Mouse (Mus musculus) forebrain, embryonic 14.5 days (tissue): ENCODE results near the gene Samd14. TPM values are rescaled to one million over a fixed set of nuclear protein-coding genes. Genes with fewer than 3 reads are reported as not detected.

Experiments
- ATAC-seq: fragments of 200-750 bp; cut with Nextera tagmentation; 2 replicates; pipeline ENCODE4 v1.8.0; 2017; ENCODE audit warnings: mild to moderate bottlenecking, moderate library complexity
- DNase-seq: peaks from one replicate; pipeline ENCODE4 v3.0.0-alpha.2; 2015; ENCODE audit warnings: low spot score
- H3K27ac ChIP-seq: fragments of 300-500 bp; sonication (generic); 2 replicates; pipeline ENCODE4 v1.5.1; 2014; ENCODE audit warnings: low read depth, mild to moderate bottlenecking, control low read depth, low read length, moderate library complexity
- H3K27me3 ChIP-seq: fragments of 300-500 bp; sonication (generic); replicated peaks from 2 replicates; pipeline ENCODE4 v1.6.1; 2014; ENCODE audit warnings: low read length, control low read depth, mixed read lengths; ENCODE audit not compliant: control insufficient read depth, insufficient read depth
- H3K36me3 ChIP-seq: fragments of 300-500 bp; sonication (generic); 2 replicates; pipeline ENCODE4 v1.6.1; 2014; ENCODE audit warnings: low read length, control low read depth; ENCODE audit not compliant: control insufficient read depth, insufficient read depth
- H3K4me1 ChIP-seq: fragments of 300-500 bp; sonication (generic); 2 replicates; pipeline ENCODE4 v1.6.1; 2014; ENCODE audit warnings: antibody characterized with exemption, low read length, control low read depth; ENCODE audit not compliant: control insufficient read depth, insufficient read depth
- H3K4me2 ChIP-seq: fragments of 300-500 bp; sonication (generic); 2 replicates; pipeline ENCODE4 v1.6.1; 2014; ENCODE audit warnings: mild to moderate bottlenecking, control low read depth, low read length
- H3K4me3 ChIP-seq: fragments of 300-500 bp; sonication (generic); 2 replicates; pipeline ENCODE4 v1.5.1; 2014; ENCODE audit warnings: low read depth, low read length, control low read depth
- H3K9ac ChIP-seq: fragments of 300-500 bp; sonication (generic); 2 replicates; pipeline ENCODE4 v1.6.1; 2014; ENCODE audit warnings: mild to moderate bottlenecking, low read length, control low read depth, moderate library complexity
- H3K9me3 ChIP-seq: fragments of 300-500 bp; sonication (generic); replicated peaks from 2 replicates; pipeline ENCODE4 v1.6.1; 2016; ENCODE audit warnings: low read length, control low read depth, mixed read lengths; ENCODE audit not compliant: control insufficient read depth
- WGBS: fragments of 180-500 bp; shearing (Covaris S2); extraction: QIAGEN DNeasy Blood & Tissue Kit; methylation state at CpG from one replicate; pipeline ENCODE4 v1.1.7; 2014; 5-methylcytosine and 5-hydroxymethylcytosine counted together
- polyA plus RNA-seq: library from polyadenylated mRNA; unstranded; fragments of >200 nt; fragmentation: Nextera tagmentation; extraction: Ambion mirVana; gene quantifications from 2 replicates; pipeline ENCODE4 v1.2.1, GENCODE M21; 2014

The Samd14 gene
- polyA plus RNA-seq, 1 experiment from 2014 or later = 81.7 TPM

DNA sequence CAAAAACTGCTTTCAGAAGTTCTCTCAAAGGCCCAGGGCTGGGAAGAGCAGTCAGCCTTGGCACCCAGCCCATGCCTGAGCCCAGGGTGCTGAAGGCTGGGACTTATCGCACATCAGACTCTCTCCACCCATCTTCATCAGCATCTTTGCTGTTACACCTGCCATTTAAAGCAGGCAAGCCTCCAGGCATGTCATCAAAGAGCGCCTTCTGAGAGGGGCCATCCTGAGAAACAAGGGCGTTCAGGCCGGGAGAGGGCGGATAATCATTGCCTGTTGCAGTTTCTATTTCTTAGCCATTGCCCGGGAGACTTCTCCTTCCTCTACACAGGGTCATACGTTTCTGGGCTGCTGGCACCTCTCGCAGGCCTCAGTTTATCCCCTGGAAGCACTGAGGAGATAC, 21.8 kb upstream of the Samd14 start:
- ATAC-seq (no peak), DNase-seq (no peak)
- Histone ChIP-seq H3K4me3 (no peak overlapping the region), H3K9ac (no peak overlapping the region), H3K27ac (no peak overlapping the region), H3K27me3 (no peaks in the 10 kb centered on the region), H3K4me1 (peaks cover 14% of the 10 kb centered on the region), H3K36me3 (no peaks in the 10 kb centered on the region), H3K9me3 (no peaks in the 10 kb centered on the region), H3K4me2 (no peak overlapping the region)
- 86% methylated on average over 8 of the region's 8 CpGs for WGBS

DNA sequence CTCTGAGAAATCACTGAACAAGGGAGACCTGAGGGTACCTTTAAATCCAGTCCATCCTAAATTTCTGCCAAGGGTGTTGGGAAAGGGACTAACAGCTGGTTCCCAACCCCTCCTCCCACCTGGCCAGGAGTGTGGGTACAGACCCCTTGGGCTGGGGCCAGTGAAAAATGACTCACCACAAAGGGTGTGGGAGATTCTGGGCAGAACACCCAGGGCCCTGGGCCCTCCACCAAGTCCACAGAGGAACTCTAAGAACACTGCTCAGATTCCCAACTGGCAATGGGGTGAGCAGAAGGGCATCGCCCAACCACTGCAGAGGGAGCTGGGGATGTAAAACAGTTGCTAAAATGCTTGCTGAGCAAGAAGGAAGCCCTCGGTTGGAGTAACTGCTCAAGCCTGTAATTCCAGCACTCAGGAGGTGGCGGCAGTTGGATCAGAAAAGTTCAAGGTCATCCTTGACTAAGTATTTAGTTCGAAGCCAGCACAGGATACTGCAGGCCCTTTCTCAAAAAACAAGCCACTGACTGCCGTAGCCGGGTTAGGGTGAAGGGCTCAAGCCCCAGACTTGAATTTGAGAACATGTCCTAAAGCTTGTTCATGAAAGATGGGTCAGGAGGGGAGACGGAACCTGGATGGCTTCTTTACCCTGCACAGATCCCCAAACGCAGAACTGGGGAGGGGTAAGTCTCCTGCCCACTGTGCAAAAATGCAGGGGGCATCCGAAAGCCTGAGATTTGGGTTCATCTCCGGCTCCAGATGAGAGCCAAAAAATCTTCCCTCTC, 20.7 kb upstream of the Samd14 start:
- peak overlapping the region; percentile 94 for H3K27ac ChIP-seq
- WGBS = 18% methylated on average over 10 of the region's 10 CpGs
- peaks cover 26% of the 10 kb centered on the region for H3K4me1 ChIP-seq
- ATAC-seq (no peak), DNase-seq (no peak)
- peak overlapping the region; percentile 67 for H3K9ac ChIP-seq
- H3K4me3 ChIP-seq = peak overlapping the region; percentile 86
- H3K27me3 ChIP-seq = no peaks in the 10 kb centered on the region
- H3K36me3 ChIP-seq = no peaks in the 10 kb centered on the region
- no peaks in the 10 kb centered on the region for H3K9me3 ChIP-seq
- H3K4me2 ChIP-seq = peak overlapping the region; percentile 99

DNA sequence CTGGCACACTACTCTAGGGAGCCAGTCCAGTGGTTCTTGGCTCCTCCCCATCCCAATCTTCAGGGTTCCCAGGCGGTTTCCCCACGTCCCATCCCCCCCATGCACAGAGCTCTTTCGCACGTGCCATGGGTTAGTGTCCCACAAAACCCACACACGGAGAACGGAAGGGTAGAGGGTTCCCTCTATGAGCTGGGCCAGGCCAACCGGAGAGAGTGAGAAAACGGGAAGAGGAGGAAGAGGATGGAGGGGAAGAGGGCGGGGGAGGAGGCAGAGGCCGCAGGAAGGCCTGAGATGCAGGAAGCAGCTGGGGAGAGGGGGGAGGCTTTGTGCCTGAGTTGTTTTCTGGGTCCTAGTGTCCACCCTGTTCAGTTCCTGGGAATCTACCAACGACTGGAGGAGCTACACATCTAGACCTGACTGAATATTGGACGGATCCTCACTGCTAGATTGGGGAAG, 20.1 kb upstream of the Samd14 start:
- WGBS = 0% methylated on average over 12 of the region's 12 CpGs
- Histone ChIP-seq H3K36me3 (no peaks in the 10 kb centered on the region), H3K4me1 (peaks cover 32% of the 10 kb centered on the region)

DNA sequence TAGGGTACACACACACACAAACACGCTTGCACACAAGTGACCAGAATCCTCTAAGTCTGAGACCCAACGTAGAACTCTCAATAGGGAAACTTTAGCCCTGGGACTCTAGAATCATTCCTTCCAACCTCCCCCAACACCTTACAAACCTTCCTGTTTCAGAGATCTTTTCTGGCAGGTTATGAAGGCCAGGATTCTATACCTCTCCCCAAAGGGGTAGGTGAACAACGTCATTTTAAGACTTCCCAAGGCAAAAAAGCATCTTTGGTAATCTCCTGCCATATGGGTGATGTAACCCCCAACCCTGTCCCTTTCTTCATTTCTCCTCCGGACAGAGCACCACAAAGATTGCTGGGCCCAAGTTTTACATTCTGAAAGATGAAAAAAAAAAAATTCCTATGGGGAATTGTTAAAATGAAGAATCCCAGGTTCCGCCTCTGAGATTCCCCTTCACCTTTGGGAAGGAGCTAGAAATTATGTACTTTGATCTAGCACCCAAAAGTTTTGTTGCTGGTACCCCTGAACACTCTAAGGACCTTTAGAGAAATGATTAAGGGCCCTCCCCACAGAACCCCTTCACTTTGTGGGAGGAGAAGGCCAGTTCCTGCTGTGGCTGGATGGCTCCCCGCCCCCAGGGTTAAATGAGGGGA, 19.5 kb upstream of the Samd14 start:
- DNase-seq = no peak
- Histone ChIP-seq H3K9me3 (no peaks in the 10 kb centered on the region), H3K4me1 (peaks cover 38% of the 10 kb centered on the region), H3K36me3 (0 out of 2 replicates have a peak, but pooled peaks cover 6% of the 10 kb centered on the region), H3K9ac (peak overlapping the region; percentile 94), H3K27ac (peak overlapping the region; percentile 94; the same call in 1 of the 2 replicates), H3K4me3 (peak overlapping the region; percentile 86), H3K4me2 (peak overlapping the region; percentile 99), H3K27me3 (no peaks in the 10 kb centered on the region)
- 42% methylated on average over 6 of the region's 6 CpGs for WGBS
- 0 out of 2 replicates have a peak, but pooled peaks have one; percentile 0 for ATAC-seq

More for the DNA sequence above, 20.1 kb upstream of the Samd14 start:
- DNase-seq (peak; percentile 96), ATAC-seq (peak; percentile 70)
- no peaks in the 10 kb centered on the region for H3K27me3 ChIP-seq
- H3K4me3 ChIP-seq = peak overlapping the region; percentile 86
- H3K9me3 ChIP-seq = no peaks in the 10 kb centered on the region
- peak overlapping the region; percentile 99 for H3K4me2 ChIP-seq
- peak overlapping the region; percentile 67 for H3K9ac ChIP-seq
- peak overlapping the region; percentile 94 for H3K27ac ChIP-seq

DNA sequence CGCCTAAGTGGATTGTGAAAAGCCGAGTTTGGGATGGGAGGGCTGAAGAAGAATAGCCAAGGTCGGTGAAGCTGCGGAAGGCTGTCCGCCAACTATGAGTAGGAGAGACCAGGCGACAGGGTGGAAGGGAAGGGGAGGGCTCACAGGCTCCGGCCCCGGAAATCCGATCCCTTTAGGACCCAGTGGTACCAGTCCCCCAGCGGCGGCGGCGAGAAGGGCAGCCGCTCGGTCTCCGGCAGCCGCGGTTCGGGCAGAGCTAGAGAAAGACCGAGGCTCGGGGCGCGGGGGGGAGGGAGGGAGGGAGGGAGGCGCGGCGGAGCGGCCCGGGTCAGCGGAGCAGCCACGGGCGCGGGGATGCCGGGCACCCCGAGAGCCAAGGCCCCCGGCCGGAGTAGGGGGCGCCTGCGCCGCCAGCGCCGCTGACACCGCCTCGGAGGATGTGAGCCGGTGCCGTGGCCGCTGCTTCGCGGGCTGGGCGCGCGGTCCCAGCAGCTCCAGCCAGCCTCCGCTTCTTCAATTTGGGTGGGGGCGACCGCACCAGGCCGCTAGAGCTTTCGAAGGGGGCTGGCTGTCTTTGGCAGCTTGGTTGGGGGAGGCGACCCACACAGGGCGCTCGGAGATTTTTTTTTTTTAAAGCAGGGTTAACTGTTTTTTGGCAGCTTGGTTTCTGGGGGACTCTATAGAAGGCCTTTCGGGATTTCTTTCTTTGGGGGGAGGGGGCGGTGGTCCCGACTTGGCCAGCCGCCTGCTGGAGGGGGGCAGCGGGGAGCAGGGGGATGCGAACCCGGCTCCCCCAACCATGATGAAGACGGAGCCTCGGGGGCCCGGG, 18.7 kb upstream of the Samd14 start, which contains the start of gene Ppp1r9b:
Gene Ppp1r9b (plus strand): TSS at position 287 of the 829 bp plus-strand sequence.
- Histone ChIP-seq H3K9ac (peak within 1 kb of the TSS; percentile 94), H3K9me3 (no peaks in the 10 kb centered on the region), H3K4me1 (peaks cover 45% of the 10 kb centered on the region), H3K36me3 (0 out of 2 replicates have a peak, but pooled peaks cover 13% of the 10 kb centered on the region), H3K27ac (peak within 1 kb of the TSS; percentile 94), H3K4me2 (peak within 1 kb of the TSS; percentile 99), H3K27me3 (no peaks in the 10 kb centered on the region), H3K4me3 (peak within 1 kb of the TSS; percentile 86)
- ATAC-seq (peak; percentile 88), DNase-seq (peak; percentile 93)
- under 1% methylated on average over 66 of the region's 69 CpGs for WGBS

DNA sequence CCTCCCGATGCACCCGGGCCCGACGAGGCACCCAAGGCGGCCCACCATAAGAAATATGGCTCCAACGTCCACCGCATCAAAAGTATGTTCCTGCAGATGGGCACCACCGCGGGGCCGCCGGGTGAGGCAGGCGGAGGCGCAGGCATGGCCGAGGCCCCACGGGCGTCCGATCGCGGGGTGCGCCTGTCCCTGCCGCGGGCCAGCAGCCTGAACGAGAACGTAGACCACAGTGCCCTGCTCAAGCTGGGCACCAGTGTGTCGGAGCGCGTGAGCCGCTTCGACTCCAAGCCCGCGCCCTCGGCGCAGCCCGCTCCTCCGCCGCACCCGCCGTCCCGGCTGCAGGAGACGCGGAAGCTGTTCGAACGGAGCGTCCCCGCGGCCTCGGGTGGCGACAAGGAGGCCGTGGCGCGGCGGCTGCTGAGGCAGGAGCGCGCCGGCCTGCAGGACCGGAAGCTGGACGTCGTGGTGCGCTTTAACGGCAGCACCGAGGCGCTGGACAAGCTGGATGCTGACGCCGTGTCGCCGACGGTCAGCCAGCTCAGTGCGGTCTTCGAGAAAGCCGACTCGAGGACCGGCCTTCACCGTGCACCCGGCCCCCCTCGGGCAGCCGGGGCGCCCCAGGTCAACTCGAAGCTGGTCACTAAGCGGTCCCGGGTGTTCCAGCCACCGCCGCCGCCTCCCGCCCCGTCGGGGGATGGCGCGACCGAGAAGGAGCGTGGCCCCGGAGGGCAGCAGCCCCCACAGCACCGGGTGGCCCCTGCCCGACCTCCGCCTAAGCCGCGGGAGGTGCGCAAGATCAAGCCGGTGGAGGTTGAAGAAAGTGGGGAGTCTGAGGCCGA, 17.8 kb upstream of the Samd14 start:
- 0 out of 2 replicates have a peak, but pooled peaks have one; percentile 10 for ATAC-seq
- Histone ChIP-seq H3K27ac (peak overlapping the region; percentile 94), H3K9ac (peak overlapping the region; percentile 94), H3K27me3 (no peaks in the 10 kb centered on the region), H3K4me1 (peaks cover 45% of the 10 kb centered on the region), H3K4me2 (peak overlapping the region; percentile 99), H3K9me3 (no peaks in the 10 kb centered on the region), H3K4me3 (peak overlapping the region; percentile 86), H3K36me3 (peaks cover 20% of the 10 kb centered on the region)
- WGBS = 2% methylated on average over 99 of the region's 99 CpGs
- DNase-seq = peak; percentile 27

DNA sequence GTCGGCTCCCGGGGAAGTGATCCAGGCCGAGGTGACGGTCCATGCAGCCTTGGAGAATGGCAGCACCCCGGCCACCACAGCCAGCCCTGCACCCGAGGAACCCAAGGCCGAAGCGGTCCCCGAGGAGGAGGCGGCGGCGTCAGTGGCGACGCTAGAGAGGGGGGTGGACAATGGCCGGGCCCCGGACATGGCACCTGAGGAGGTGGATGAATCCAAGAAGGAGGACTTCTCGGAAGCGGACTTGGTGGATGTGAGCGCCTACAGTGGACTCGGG, 17.3 kb upstream of the Samd14 start:
- Histone ChIP-seq H3K27ac (peak overlapping the region; percentile 94), H3K9ac (peak overlapping the region; percentile 94), H3K4me3 (peak overlapping the region; percentile 86), H3K36me3 (peaks cover 25% of the 10 kb centered on the region), H3K27me3 (no peaks in the 10 kb centered on the region), H3K4me2 (peak overlapping the region; percentile 99), H3K4me1 (peaks cover 45% of the 10 kb centered on the region), H3K9me3 (no peaks in the 10 kb centered on the region)
- ATAC-seq = no peak
- WGBS = 0% methylated on average over 20 of the region's 20 CpGs
- no peak for DNase-seq
